Mouse (Mus musculus): ENCODE results near the gene Slc22a28. TPM values are rescaled to one million over a fixed set of nuclear protein-coding genes. Genes with fewer than 3 reads are reported as not detected.

The Slc22a28 gene
- not detected in 2 replicates for polyA plus RNA-seq (2012; rRNA removed; ENCODE audit: low replicate concordance)

GRCm38 (mm10) chr19:8131881-8132280 lies at the start of gene Slc22a28:
Gene Slc22a28, minus strand, starts transcription at chr19:8131982.

Other genes starting within 250 kb of the Slc22a28 start
- not detected in 2 replicates for gene Slc22a27, start 166.0 kb downstream of the Slc22a28 start, polyA plus RNA-seq (2012; rRNA removed; ENCODE audit: low replicate concordance)
- gene Slc22a29, start 86.9 kb upstream of the Slc22a28 start, polyA plus RNA-seq (2012; rRNA removed; ENCODE audit: low replicate concordance): not detected in 2 replicates